Mouse (Mus musculus) hindbrain, embryonic 13.5 days (tissue): ENCODE measurements at regions not wholly inside any gene's neighbourhood (a gene's known extent, or its start where the extent isn't known, plus 50 kb on each side); places are given as distances from the start of the nearest gene placed in this dataset.
A peak's percentile ranks its signal among the peaks of the same experiment; 100 is the strongest.

Experiments used
- ATAC-seq: fragments of 200-750 bp; cut with Nextera tagmentation; 2 replicates; pipeline ENCODE4 v1.8.0; 2017; ENCODE audit warnings: moderate TSS enrichment; ENCODE audit not compliant: low FRiP score
- H3K27ac ChIP-seq: fragments of 300-500 bp; sonication (generic); 2 replicates; pipeline ENCODE4 v1.5.1; 2015; ENCODE audit warnings: inconsistent platforms, mild to moderate bottlenecking, moderate library complexity
- H3K27me3 ChIP-seq: fragments of 300-500 bp; sonication (generic); 2 replicates; pipeline ENCODE4 v1.6.1; 2015; ENCODE audit warnings: mild to moderate bottlenecking, inconsistent platforms
- H3K36me3 ChIP-seq: fragments of 300-500 bp; sonication (generic); 2 replicates; pipeline ENCODE4 v1.6.1; 2015; ENCODE audit warnings: mild to moderate bottlenecking, inconsistent platforms
- H3K4me1 ChIP-seq: fragments of 300-500 bp; sonication (generic); replicated peaks from 2 replicates; pipeline ENCODE4 v1.6.1; 2015; ENCODE audit warnings: inconsistent platforms
- H3K4me2 ChIP-seq: fragments of 300-500 bp; sonication (generic); 2 replicates; pipeline ENCODE4 v1.6.1; 2015; ENCODE audit warnings: inconsistent platforms, mild to moderate bottlenecking, moderate library complexity
- H3K4me3 ChIP-seq: fragments of 300-500 bp; sonication (generic); 2 replicates; pipeline ENCODE4 v1.5.1; 2015; ENCODE audit warnings: mild to moderate bottlenecking, inconsistent platforms
- H3K9ac ChIP-seq: fragments of 300-500 bp; sonication (generic); 2 replicates; pipeline ENCODE4 v1.6.1; 2015; ENCODE audit warnings: mild to moderate bottlenecking, inconsistent platforms
- H3K9me3 ChIP-seq: fragments of 300-500 bp; sonication (generic); 2 replicates; pipeline ENCODE4 v1.6.1; 2016; ENCODE audit warnings: inconsistent platforms
- WGBS: fragments of 180-500 bp; shearing (Covaris S2); methylation state at CpG from one replicate; pipeline ENCODE4 v1.1.7; 2015; 5-methylcytosine and 5-hydroxymethylcytosine counted together

DNA sequence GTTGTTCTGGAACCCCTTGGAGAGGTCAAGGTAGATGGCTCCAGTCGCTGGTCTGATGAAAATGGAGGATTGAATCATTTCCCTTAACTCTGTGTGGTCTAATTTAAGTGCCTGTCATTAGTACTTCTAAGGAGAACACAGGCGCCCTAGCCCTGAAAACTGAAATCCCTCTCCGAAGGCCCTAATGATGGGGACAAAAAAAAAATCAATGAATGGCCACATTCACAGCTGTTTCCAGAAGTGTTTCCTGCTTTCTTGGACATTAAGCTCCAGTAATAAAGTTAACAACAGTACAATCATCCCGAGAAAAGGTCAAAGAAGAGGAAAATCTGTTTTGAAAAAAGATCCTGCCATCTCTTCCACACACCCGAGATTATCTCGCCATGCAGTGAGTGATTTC is 174.1 kb upstream of the Jmjd1c start:
- Histone ChIP-seq H3K4me3 (no peak overlapping the region), H3K4me1 (peaks cover 41% of the 10 kb centered on the region), H3K27ac (peak overlapping the region; percentile 95), H3K27me3 (no peaks in the 10 kb centered on the region), H3K9ac (no peak overlapping the region; the same call in 1 of the 2 replicates), H3K4me2 (peak overlapping the region; percentile 48), H3K36me3 (no peaks in the 10 kb centered on the region), H3K9me3 (no peaks in the 10 kb centered on the region)
- 41% methylated on average over 6 of the region's 6 CpGs for WGBS
- no peak for ATAC-seq

- H3K4me1 ChIP-seq = peaks cover 41% of the 10 kb centered on the region
- H3K27me3 ChIP-seq = no peaks in the 10 kb centered on the region
- H3K4me2 ChIP-seq = no peak overlapping the region
- no peaks in the 10 kb centered on the region for H3K9me3 ChIP-seq
- ATAC-seq = no peak
- 78% methylated on average over 6 of the region's 6 CpGs for WGBS
- H3K9ac ChIP-seq = peak overlapping the region; percentile 19; the same call in 1 of the 2 replicates
- H3K36me3 ChIP-seq = no peaks in the 10 kb centered on the region
- peak overlapping the region; percentile 95 for H3K27ac ChIP-seq
- H3K4me3 ChIP-seq = no peak overlapping the region
Observed at GRCm38 (mm10) chr10:66922314-66922713, 173.6 kb upstream of the Jmjd1c start.

DNA sequence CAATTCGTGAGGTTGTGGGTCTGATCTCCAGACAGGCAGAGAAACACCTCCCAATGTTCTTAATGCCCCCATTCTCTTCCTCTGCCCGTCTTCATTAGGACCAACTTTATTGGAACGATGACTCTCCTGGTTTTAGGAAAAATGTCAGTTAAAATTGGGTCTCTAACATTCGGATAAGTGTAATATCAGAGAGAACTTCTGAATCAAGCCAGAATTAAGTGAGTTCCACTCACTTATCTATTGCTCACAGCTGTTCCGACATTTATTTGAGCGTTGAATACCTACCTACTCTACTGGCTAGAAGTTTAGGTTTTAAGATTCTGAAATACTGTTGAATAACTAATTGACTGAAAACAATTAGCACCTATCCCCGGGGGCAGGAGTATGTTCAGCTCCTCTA is 172.0 kb upstream of the Jmjd1c start:
- Histone ChIP-seq H3K4me3 (no peak overlapping the region), H3K4me2 (no peak overlapping the region), H3K36me3 (no peaks in the 10 kb centered on the region), H3K9me3 (no peaks in the 10 kb centered on the region), H3K27me3 (no peaks in the 10 kb centered on the region), H3K4me1 (peaks cover 40% of the 10 kb centered on the region), H3K9ac (no peak overlapping the region), H3K27ac (no peak overlapping the region)
- WGBS = 92% methylated on average over 7 of the region's 7 CpGs
- no peak for ATAC-seq

DNA sequence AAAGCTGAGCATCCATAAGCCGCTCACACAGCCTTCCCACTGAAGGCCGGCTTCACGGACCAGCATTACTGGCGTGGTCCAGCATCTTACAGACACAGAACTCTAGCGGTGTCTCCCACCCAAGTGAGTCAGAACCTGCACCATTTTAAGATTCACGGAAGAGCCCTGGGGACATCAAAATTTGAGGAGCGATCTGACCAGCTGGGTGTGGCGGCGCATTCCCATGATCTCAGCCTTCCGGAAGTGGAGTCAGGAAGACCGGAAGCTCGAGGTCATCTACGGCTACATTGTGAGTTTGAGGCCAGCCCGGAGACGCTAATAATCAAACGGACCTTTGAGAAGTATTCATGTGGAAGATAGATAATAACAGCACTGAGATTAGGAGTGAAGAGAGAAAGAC is 171.5 kb upstream of the Jmjd1c start:
- Histone ChIP-seq H3K27me3 (no peaks in the 10 kb centered on the region), H3K9ac (no peak overlapping the region), H3K4me3 (no peak overlapping the region), H3K36me3 (no peaks in the 10 kb centered on the region), H3K4me2 (no peak overlapping the region), H3K27ac (no peak overlapping the region), H3K9me3 (no peaks in the 10 kb centered on the region), H3K4me1 (peaks cover 36% of the 10 kb centered on the region)
- WGBS = 84% methylated on average over 16 of the region's 16 CpGs
- no peak for ATAC-seq

- Histone ChIP-seq H3K27ac (no peak overlapping the region), H3K27me3 (no peaks in the 10 kb centered on the region), H3K4me1 (peaks cover 23% of the 10 kb centered on the region), H3K36me3 (no peaks in the 10 kb centered on the region), H3K4me2 (no peak overlapping the region), H3K9me3 (no peaks in the 10 kb centered on the region), H3K4me3 (no peak overlapping the region), H3K9ac (no peak overlapping the region)
- 56% methylated on average over 6 of the region's 6 CpGs for WGBS
- no peak for ATAC-seq
Observed at GRCm38 (mm10) chr10:66925553-66926127, 170.3 kb upstream of the Jmjd1c start.

- Histone ChIP-seq H3K4me2 (no peak overlapping the region), H3K9me3 (no peaks in the 10 kb centered on the region), H3K9ac (no peak overlapping the region), H3K27me3 (no peaks in the 10 kb centered on the region), H3K36me3 (no peaks in the 10 kb centered on the region), H3K27ac (no peak overlapping the region), H3K4me1 (peaks cover 3% of the 10 kb centered on the region), H3K4me3 (no peak overlapping the region)
- ATAC-seq = no peak
- WGBS = 83% methylated on average over 2 of the region's 2 CpGs
Observed at GRCm38 (mm10) chr10:66927651-66928050, 168.3 kb upstream of the Jmjd1c start.

DNA sequence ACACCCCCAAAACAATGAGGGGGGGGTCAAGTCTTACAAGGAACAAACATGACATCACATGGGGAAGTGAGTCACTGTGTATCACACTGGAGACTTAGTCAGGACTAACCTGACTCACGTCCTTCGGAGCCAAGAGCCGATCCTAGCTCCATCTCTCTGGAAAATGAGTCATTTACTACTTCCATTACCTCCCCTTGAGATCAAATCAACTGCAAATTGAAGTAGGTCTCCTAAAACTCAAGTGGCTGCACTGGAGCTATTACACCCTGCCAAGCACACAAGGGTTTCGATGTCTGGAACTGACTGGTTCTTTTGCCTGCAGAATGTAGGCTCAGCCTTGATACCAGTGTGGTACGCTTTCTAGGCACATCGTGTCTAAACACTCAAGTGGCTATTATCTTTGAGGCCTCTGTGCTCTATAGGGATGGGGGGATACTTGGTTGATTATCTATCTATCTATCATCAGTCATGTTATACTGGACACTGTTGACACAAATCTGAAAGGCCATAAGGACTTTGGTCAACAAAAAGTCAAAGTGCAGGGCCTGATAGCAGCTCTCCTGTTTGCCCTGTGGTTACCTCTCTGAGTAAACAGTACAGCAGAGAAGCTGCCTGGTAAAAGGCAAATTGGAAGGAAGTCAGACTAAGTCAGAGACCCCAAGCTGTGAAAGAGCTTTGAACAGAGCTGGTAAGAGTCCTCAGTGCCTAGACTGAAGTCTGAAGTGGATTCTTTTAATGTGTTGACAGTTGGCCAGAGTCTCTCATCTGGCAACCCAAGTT is 167.5 kb upstream of the Jmjd1c start:
- no peaks in the 10 kb centered on the region for H3K9me3 ChIP-seq
- no peak overlapping the region; the same call in 1 of the 2 replicates for H3K27ac ChIP-seq
- no peaks in the 10 kb centered on the region for H3K36me3 ChIP-seq
- no peaks in the 10 kb centered on the region for H3K27me3 ChIP-seq
- 72% methylated on average over 6 of the region's 6 CpGs for WGBS
- no peak overlapping the region for H3K4me2 ChIP-seq
- no peak overlapping the region for H3K9ac ChIP-seq
- ATAC-seq = no peak
- H3K4me1 ChIP-seq = no peaks in the 10 kb centered on the region
- H3K4me3 ChIP-seq = no peak overlapping the region

GRCm38 (mm10) chr10:66930563-66930962 is 165.4 kb upstream of the Jmjd1c start:
- Histone ChIP-seq H3K9ac (no peak overlapping the region), H3K36me3 (no peaks in the 10 kb centered on the region), H3K27me3 (no peaks in the 10 kb centered on the region), H3K27ac (no peak overlapping the region), H3K9me3 (no peaks in the 10 kb centered on the region), H3K4me2 (no peak overlapping the region), H3K4me1 (no peaks in the 10 kb centered on the region), H3K4me3 (no peak overlapping the region)
- no peak for ATAC-seq
- WGBS = 80% methylated on average over 10 of the region's 10 CpGs

- Histone ChIP-seq H3K4me2 (no peak overlapping the region), H3K27ac (no peak overlapping the region), H3K36me3 (no peaks in the 10 kb centered on the region), H3K9ac (no peak overlapping the region), H3K9me3 (no peaks in the 10 kb centered on the region), H3K4me1 (no peaks in the 10 kb centered on the region), H3K4me3 (no peak overlapping the region), H3K27me3 (no peaks in the 10 kb centered on the region)
- 72% methylated on average over 7 of the region's 7 CpGs for WGBS
- ATAC-seq = no peak
Observed at GRCm38 (mm10) chr10:66931505-66931904, 164.4 kb upstream of the Jmjd1c start.

GRCm38 (mm10) chr10:66932544-66932943 is 163.4 kb upstream of the Jmjd1c start:
- no peak overlapping the region for H3K4me3 ChIP-seq
- 91% methylated on average over 6 of the region's 6 CpGs for WGBS
- no peak for ATAC-seq

DNA sequence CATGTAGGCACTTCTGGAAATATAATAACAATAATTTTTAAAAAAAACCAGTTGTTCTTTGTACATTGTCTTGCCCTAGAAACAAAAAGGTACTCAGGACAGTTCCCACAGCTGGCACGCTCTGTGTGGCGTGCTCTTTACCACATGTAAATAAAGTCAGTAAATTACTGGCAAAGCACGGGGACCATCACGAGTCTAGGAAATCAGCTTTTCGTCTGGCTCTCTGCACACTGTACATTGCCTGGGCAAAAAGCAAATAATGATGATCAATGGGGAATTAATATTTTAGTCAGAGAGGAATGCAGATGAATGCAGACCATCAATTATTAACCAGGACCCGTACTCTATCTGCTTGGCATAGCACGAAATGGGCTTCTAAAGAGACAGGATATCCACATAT is 162.2 kb upstream of the Jmjd1c start:
- no peaks in the 10 kb centered on the region for H3K36me3 ChIP-seq
- 71% methylated on average over 7 of the region's 7 CpGs for WGBS
- H3K4me3 ChIP-seq = no peak overlapping the region
- no peaks in the 10 kb centered on the region for H3K9me3 ChIP-seq
- ATAC-seq = no peak
- no peaks in the 10 kb centered on the region for H3K27me3 ChIP-seq
- H3K9ac ChIP-seq = no peak overlapping the region
- H3K27ac ChIP-seq = no peak overlapping the region
- H3K4me2 ChIP-seq = no peak overlapping the region
- no peaks in the 10 kb centered on the region for H3K4me1 ChIP-seq

More at GRCm38 (mm10) chr10:66932544-66932943, 163.4 kb upstream of the Jmjd1c start:
- H3K4me2 ChIP-seq = no peak overlapping the region
- no peaks in the 10 kb centered on the region for H3K36me3 ChIP-seq
- H3K9ac ChIP-seq = no peak overlapping the region
- H3K4me1 ChIP-seq = no peaks in the 10 kb centered on the region
- H3K27ac ChIP-seq = no peak overlapping the region
- no peaks in the 10 kb centered on the region for H3K9me3 ChIP-seq
- H3K27me3 ChIP-seq = no peaks in the 10 kb centered on the region

DNA sequence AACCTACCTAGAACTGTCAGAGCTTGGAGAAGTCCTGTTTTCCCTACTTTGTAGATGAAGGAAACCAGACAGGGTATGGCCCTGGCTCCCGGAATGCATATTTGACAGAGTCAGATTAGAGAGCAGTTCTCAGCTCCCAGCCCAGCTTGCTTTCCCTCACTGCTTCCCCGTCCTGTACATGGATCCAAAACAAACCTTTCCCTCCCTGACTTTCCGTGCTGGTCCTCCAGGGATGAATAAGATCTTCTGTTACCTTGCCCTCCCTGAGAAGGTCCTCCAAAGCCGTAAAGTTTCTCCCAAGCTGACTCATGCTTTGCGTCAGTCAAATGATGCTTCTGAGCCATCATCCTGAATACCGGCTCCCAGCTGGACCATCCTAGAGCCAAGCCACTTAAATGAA is 160.2 kb upstream of the Jmjd1c start:
- Histone ChIP-seq H3K27ac (no peak overlapping the region), H3K4me3 (no peak overlapping the region), H3K9me3 (no peaks in the 10 kb centered on the region), H3K9ac (no peak overlapping the region), H3K4me2 (no peak overlapping the region), H3K4me1 (no peaks in the 10 kb centered on the region), H3K36me3 (no peaks in the 10 kb centered on the region), H3K27me3 (no peaks in the 10 kb centered on the region)
- WGBS = 80% methylated on average over 6 of the region's 6 CpGs
- no peak for ATAC-seq

GRCm38 (mm10) chr10:66937116-66937515 is 158.8 kb upstream of the Jmjd1c start:
- ATAC-seq = no peak
- no peak overlapping the region for H3K9ac ChIP-seq
- no peaks in the 10 kb centered on the region for H3K4me1 ChIP-seq
- no peak overlapping the region for H3K4me3 ChIP-seq
- WGBS = 92% methylated on average over 13 of the region's 13 CpGs
- no peak overlapping the region for H3K27ac ChIP-seq
- H3K27me3 ChIP-seq = no peaks in the 10 kb centered on the region
- H3K36me3 ChIP-seq = no peaks in the 10 kb centered on the region
- no peak overlapping the region for H3K4me2 ChIP-seq
- H3K9me3 ChIP-seq = no peaks in the 10 kb centered on the region
